12 mouse cellular contexts compared by ENCODE assay signal in genomic region chr16:72218021-72218420, GRCm38 (mm10).
A peak's percentile ranks its signal among the peaks of the same experiment; 100 is the strongest.
DNase-seq lines count a peak whose midpoint lies in the region; ATAC-seq and TF ChIP-seq lines count a peak whose summit lies in the region.
"Had no signal": no experiment of that assay in that cellular context is flagged by ENCODE, and none has a peak within 500 bp of the region (broad histone marks: within the 10 kb centered on the region; RNA-seq: fewer than 3 reads in every experiment).

No protein-coding gene starts in this region.

- peak; percentile 93 for TF ChIP-seq CTCF in hindbrain, postnatal 0 days (IDR thresholded peaks at IDR 0.05; ENCODE audit: low read depth)

- peak; percentile 77 for DNase-seq in hindbrain, postnatal 0 days (ENCODE audit: low spot score)
- no peak for DNase-seq in hindbrain, embryonic 10.5 days (ENCODE audit: low spot score)
- DNase-seq in thymus, postnatal 0 days (ENCODE audit: low spot score) = peak; percentile 45
- no peak for DNase-seq in thymus, postnatal 36 days
- peak; percentile 76 for DNase-seq in embryo, embryonic 10.5 days (ENCODE audit: low spot score)
- peak; percentile 60 for DNase-seq in telencephalon, adult 2 months (ENCODE audit: low read depth, low spot score)
- no peak for DNase-seq in testis, postnatal 14 days (ENCODE audit: low spot score)
- DNase-seq: adrenal gland, postnatal 36 days; kidney, postnatal 4 days had no signal

- no peak overlapping the region for H3K27ac ChIP-seq in hindbrain, postnatal 0 days
- no peak overlapping the region for H3K27ac ChIP-seq in hindbrain, embryonic 10.5 days
- H3K27ac ChIP-seq in forebrain, embryonic 13.5 days = no peak overlapping the region
- H3K27ac ChIP-seq: macrophage had no signal

- H3K4me1 ChIP-seq in hindbrain, postnatal 0 days (ENCODE audit: insufficient read depth, low read length) = no peaks in the 10 kb centered on the region
- peaks cover 10% of the 10 kb centered on the region; the same call in 1 of the 2 replicates for H3K4me1 ChIP-seq in hindbrain, embryonic 10.5 days (replicated peaks)
- H3K4me1 ChIP-seq in forebrain, embryonic 13.5 days = peaks cover 11% of the 10 kb centered on the region

- 3% methylated on average over 3 of the region's 3 CpGs for WGBS in hindbrain, postnatal 0 days
- 5% methylated on average over 3 of the region's 3 CpGs for WGBS in hindbrain, embryonic 10.5 days
- 4% methylated on average over 3 of the region's 3 CpGs for WGBS in forebrain, embryonic 13.5 days

- no peak overlapping the region for H3K4me2 ChIP-seq in hindbrain, postnatal 0 days (ENCODE audit: low read depth, low read length)
- no peak overlapping the region for H3K4me2 ChIP-seq in forebrain, embryonic 13.5 days

- no peak for ATAC-seq in hindbrain, postnatal 0 days
- ATAC-seq in forebrain, embryonic 13.5 days = no peak
- ATAC-seq: forebrain, embryonic 16.5 days had no signal

- no peak overlapping the region for H3K4me3 ChIP-seq in hindbrain, postnatal 0 days (ENCODE audit: low read length)
- no peak overlapping the region for H3K4me3 ChIP-seq in hindbrain, embryonic 10.5 days
- H3K4me3 ChIP-seq in forebrain, embryonic 13.5 days = no peak overlapping the region

- no peaks in the 10 kb centered on the region for H3K36me3 ChIP-seq in hindbrain, postnatal 0 days (ENCODE audit: insufficient read depth, low read length)
- H3K36me3 ChIP-seq in hindbrain, embryonic 10.5 days = no peaks in the 10 kb centered on the region
- H3K36me3 ChIP-seq in forebrain, embryonic 13.5 days (ENCODE audit: poor library complexity, severe bottlenecking) = no peaks in the 10 kb centered on the region

- peaks cover 4% of the 10 kb centered on the region; the same call in 1 of the 2 replicates for H3K27me3 ChIP-seq in hindbrain, postnatal 0 days (ENCODE audit: insufficient read depth, low read length)
- H3K27me3 ChIP-seq in hindbrain, embryonic 10.5 days (ENCODE audit: insufficient read depth, poor library complexity, severe bottlenecking) = no peaks in the 10 kb centered on the region
- no peaks in the 10 kb centered on the region for H3K27me3 ChIP-seq in forebrain, embryonic 13.5 days

- H3K9ac ChIP-seq in hindbrain, postnatal 0 days (replicated peaks; ENCODE audit: low read length) = no peak overlapping the region
- no peak overlapping the region for H3K9ac ChIP-seq in forebrain, embryonic 13.5 days

- no peaks in the 10 kb centered on the region for H3K9me3 ChIP-seq in hindbrain, postnatal 0 days (ENCODE audit: low read length)
- no peaks in the 10 kb centered on the region for H3K9me3 ChIP-seq in hindbrain, embryonic 10.5 days
- H3K9me3 ChIP-seq in forebrain, embryonic 13.5 days (replicated peaks) = no peaks in the 10 kb centered on the region

Comparison
In these comparisons a context has a peak if more than half of its experiments do, and no peak if none do; other contexts are left out.
1. DNase-seq: peak in hindbrain, postnatal 0 days (single experiment), thymus, postnatal 0 days (single experiment), embryo, embryonic 10.5 days (single experiment) and telencephalon, adult 2 months (single experiment); none in hindbrain, embryonic 10.5 days (single experiment), thymus, postnatal 36 days (0 of 2) and testis, postnatal 14 days (single experiment).